Mouse (Mus musculus): Measurements from ENCODE around the gene Cd160. TPM values are rescaled to one million over a fixed set of nuclear protein-coding genes. Genes with fewer than 3 reads are reported as not detected.

Gene Cd160
- polyA plus RNA-seq, 1 experiment from 2014 or later: 0.46 TPM

DNA sequence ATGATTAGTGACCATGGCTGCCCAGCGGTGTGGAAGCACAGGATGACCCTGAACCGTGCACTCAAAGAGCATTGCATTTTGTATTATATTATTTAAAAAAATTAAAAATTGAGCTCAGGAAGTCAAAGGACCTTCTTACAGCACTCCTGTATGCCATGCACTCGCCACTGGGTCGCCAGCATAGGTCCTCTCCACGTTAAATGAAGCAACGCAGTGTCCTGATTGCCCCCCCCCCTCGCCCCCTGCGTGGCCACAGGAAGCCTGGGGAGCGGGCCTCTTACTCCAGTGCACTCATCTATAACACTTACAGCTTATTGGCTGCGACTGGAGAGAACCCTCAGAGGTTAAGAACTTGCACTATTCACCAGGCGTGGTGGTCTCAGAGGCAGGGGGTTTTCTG is 3.9 kb downstream of the Cd160 start:
- Histone ChIP-seq H3K36me3 (no peaks in the 10 kb centered on the region), H3K4me1 (no peaks in the 10 kb centered on the region), H3K27me3 (replicated peaks) (no peaks in the 10 kb centered on the region), H3K27ac (no peak overlapping the region), H3K4me2 (no peak overlapping the region), H3K9ac (no peak overlapping the region), H3K4me3 (replicated peaks) (no peak overlapping the region), H3K9me3 (no peaks in the 10 kb centered on the region)
- WGBS: 48% methylated on average over 11 of the region's 11 CpGs
- no peak for ATAC-seq (ENCODE audit: insufficient read depth, low FRiP score, low read depth)

DNA sequence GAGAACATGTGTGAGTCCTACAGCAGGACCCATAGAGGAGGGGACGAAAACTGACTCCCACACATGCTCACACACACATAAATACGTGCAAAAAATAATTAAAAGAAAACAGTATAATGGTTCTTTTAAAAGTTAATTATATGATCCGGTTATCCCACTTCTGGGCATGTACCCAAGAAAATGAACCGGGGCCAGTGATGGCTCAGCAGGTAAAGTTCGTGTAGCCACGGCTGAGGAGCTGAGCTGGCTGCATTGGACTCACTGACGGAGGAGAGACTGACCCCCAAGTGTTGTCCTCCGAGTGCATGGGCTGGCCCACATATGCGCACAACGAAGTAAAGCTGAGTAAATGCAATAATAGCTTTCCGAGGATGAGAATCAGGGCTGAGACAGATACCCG is 4.5 kb downstream of the Cd160 start:
- no peak for ATAC-seq (ENCODE audit: insufficient read depth, low FRiP score, low read depth)
- no peak overlapping the region for H3K4me3 ChIP-seq (replicated peaks)
- H3K4me2 ChIP-seq: no peak overlapping the region
- WGBS: 85% methylated on average over 12 of the region's 12 CpGs
- H3K27ac ChIP-seq: no peak overlapping the region
- no peaks in the 10 kb centered on the region for H3K4me1 ChIP-seq
- H3K9me3 ChIP-seq: no peaks in the 10 kb centered on the region
- no peaks in the 10 kb centered on the region for H3K36me3 ChIP-seq
- no peak overlapping the region for H3K9ac ChIP-seq
- no peaks in the 10 kb centered on the region for H3K27me3 ChIP-seq (replicated peaks)

GRCm38 (mm10) chr3:96823701-96824100 is 5.5 kb downstream of the Cd160 start:
- no peak for ATAC-seq (ENCODE audit: insufficient read depth, low FRiP score, low read depth)
- Histone ChIP-seq H3K27me3 (replicated peaks) (no peaks in the 10 kb centered on the region), H3K27ac (no peak overlapping the region), H3K4me1 (no peaks in the 10 kb centered on the region), H3K9me3 (no peaks in the 10 kb centered on the region), H3K36me3 (no peaks in the 10 kb centered on the region), H3K9ac (no peak overlapping the region), H3K4me3 (replicated peaks) (no peak overlapping the region), H3K4me2 (no peak overlapping the region)
- 37% methylated on average over 3 of the region's 3 CpGs for WGBS

- Histone ChIP-seq H3K27me3 (replicated peaks) (no peaks in the 10 kb centered on the region), H3K9me3 (no peaks in the 10 kb centered on the region), H3K4me3 (replicated peaks) (no peak overlapping the region), H3K36me3 (no peaks in the 10 kb centered on the region), H3K4me2 (no peak overlapping the region), H3K9ac (no peak overlapping the region), H3K27ac (no peak overlapping the region), H3K4me1 (no peaks in the 10 kb centered on the region)
- WGBS: 82% methylated on average over 4 of the region's 4 CpGs
- no peak for ATAC-seq (ENCODE audit: insufficient read depth, low FRiP score, low read depth)
These were observed 7.6 kb downstream of the Cd160 start for GRCm38 (mm10) chr3:96821581-96821980.

- Histone ChIP-seq H3K27me3 (replicated peaks) (no peaks in the 10 kb centered on the region), H3K4me2 (no peak overlapping the region), H3K9ac (no peak overlapping the region), H3K9me3 (no peaks in the 10 kb centered on the region), H3K36me3 (no peaks in the 10 kb centered on the region), H3K27ac (no peak overlapping the region), H3K4me3 (replicated peaks) (no peak overlapping the region), H3K4me1 (no peaks in the 10 kb centered on the region)
- no peak for ATAC-seq (ENCODE audit: insufficient read depth, low FRiP score, low read depth)
- WGBS: 74% methylated on average over 6 of the region's 6 CpGs
These were observed 8.8 kb downstream of the Cd160 start for GRCm38 (mm10) chr3:96820116-96820915.

DNA sequence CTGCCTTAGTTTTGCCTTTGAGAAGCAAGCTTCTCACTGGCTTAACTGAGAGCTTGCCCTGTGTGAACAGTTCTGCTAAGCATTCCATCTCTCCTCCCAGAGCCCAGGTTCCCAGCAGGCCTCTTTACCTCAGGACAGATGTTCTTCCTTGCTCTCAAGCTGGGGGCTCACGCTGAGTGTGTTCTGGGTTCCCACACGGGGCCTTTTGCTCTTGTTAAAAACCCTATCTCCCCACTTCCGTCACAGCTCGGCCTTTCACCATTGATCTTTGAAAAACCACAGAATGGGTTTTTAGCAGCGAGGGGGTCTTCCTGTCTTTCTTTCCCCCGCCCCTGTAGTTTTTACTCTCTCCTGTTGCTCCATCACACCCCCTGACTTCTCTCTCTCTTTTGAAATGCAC is 14.8 kb downstream of the Cd160 start:
- Histone ChIP-seq H3K9ac (no peak overlapping the region), H3K9me3 (no peaks in the 10 kb centered on the region), H3K27me3 (replicated peaks) (no peaks in the 10 kb centered on the region), H3K4me3 (replicated peaks) (no peak overlapping the region), H3K4me2 (no peak overlapping the region), H3K4me1 (peaks cover 6% of the 10 kb centered on the region), H3K27ac (no peak overlapping the region), H3K36me3 (no peaks in the 10 kb centered on the region)
- 47% methylated on average over 6 of the region's 6 CpGs for WGBS
- no peak for ATAC-seq (ENCODE audit: insufficient read depth, low FRiP score, low read depth)

- H3K9me3 ChIP-seq: no peaks in the 10 kb centered on the region
- peaks cover 6% of the 10 kb centered on the region for H3K4me1 ChIP-seq
- no peak overlapping the region for H3K4me3 ChIP-seq (replicated peaks)
- 44% methylated on average over 7 of the region's 7 CpGs for WGBS
- H3K4me2 ChIP-seq: peak overlapping the region; percentile 22
- H3K9ac ChIP-seq: no peak overlapping the region
- no peak overlapping the region for H3K27ac ChIP-seq
- H3K27me3 ChIP-seq (replicated peaks): no peaks in the 10 kb centered on the region
- no peaks in the 10 kb centered on the region for H3K36me3 ChIP-seq
- ATAC-seq (ENCODE audit: insufficient read depth, low FRiP score, low read depth): no peak
These were observed 15.4 kb downstream of the Cd160 start for GRCm38 (mm10) chr3:96813591-96814244.

- Histone ChIP-seq H3K4me1 (peaks cover 6% of the 10 kb centered on the region), H3K4me2 (peak overlapping the region; percentile 36), H3K27me3 (replicated peaks) (no peaks in the 10 kb centered on the region), H3K27ac (no peak overlapping the region), H3K4me3 (replicated peaks) (no peak overlapping the region), H3K9ac (no peak overlapping the region), H3K9me3 (no peaks in the 10 kb centered on the region), H3K36me3 (no peaks in the 10 kb centered on the region)
- WGBS: 13% methylated on average over 9 of the region's 9 CpGs
- ATAC-seq (ENCODE audit: insufficient read depth, low FRiP score, low read depth): no peak; the same call in 1 of the 2 replicates
These were observed 16.0 kb downstream of the Cd160 start for GRCm38 (mm10) chr3:96813106-96813505.

DNA sequence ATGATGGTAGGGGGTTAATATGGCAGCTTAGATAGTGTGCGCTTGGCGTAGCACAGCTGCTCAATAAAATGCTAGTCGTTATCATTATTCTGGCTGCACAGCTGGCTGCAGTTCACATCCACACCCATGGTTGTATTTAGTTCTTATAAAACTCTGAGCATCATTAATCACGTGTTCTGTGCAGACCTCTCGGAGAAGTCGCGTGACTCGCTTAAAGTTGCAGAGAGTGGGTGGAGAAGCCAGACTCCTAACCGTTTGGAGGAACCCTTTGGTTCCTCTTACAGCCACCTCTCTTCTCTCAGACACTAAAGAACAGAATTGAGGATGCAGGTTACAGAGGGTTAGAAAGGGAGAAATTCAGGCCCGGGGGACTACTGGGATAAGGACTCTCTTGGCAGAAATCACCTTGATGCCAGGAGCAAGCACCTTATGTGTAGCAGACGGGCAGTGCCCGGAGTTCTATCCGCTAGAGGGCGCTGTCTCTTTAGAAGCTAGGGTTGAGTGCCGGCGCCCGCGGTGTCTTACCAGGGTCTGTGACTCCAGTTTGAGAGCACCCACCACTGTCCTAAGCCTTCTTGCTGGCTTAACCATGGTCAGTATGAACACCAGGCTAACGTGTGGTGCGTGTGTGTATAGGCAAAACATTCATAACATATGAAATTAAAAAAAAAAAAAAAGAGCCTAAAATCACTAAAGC is 16.6 kb downstream of the Cd160 start:
- ATAC-seq (ENCODE audit: insufficient read depth, low FRiP score, low read depth): no peak
- WGBS: 24% methylated on average over 20 of the region's 20 CpGs
- Histone ChIP-seq H3K9me3 (no peaks in the 10 kb centered on the region), H3K4me3 (replicated peaks) (peak overlapping the region; percentile 12; the same call in 1 of the 2 replicates), H3K9ac (no peak overlapping the region), H3K36me3 (no peaks in the 10 kb centered on the region), H3K27me3 (replicated peaks) (no peaks in the 10 kb centered on the region), H3K4me2 (peak overlapping the region; percentile 36), H3K4me1 (peaks cover 6% of the 10 kb centered on the region), H3K27ac (no peak overlapping the region)

GRCm38 (mm10) chr3:96811232-96811631 is 17.9 kb downstream of the Cd160 start:
- Histone ChIP-seq H3K4me2 (no peak overlapping the region), H3K9ac (no peak overlapping the region), H3K27me3 (replicated peaks) (no peaks in the 10 kb centered on the region), H3K9me3 (no peaks in the 10 kb centered on the region), H3K4me3 (replicated peaks) (no peak overlapping the region), H3K4me1 (peaks cover 6% of the 10 kb centered on the region), H3K36me3 (no peaks in the 10 kb centered on the region), H3K27ac (no peak overlapping the region)
- ATAC-seq (ENCODE audit: insufficient read depth, low FRiP score, low read depth): no peak
- 83% methylated on average over 3 of the region's 3 CpGs for WGBS

DNA sequence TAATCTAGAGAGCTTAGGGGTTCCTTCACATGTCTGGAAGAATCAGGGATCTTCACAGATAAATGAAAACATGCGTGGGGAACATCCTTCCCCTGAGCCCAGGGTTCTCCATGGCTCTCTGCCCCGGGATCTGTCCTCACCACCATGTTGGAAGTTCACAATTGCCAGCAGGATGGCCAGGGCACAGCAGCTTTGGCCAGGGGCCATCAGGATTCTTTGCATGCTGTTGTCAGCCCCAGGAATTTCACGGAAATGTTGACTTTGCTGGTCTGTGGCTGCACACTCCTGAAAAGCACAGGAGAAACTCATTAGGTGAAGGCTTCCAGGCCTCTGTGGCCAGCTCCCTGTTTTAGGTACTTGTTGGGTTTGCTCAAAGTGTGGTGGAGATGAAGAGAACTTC is 20.5 kb downstream of the Cd160 start:
- no peak overlapping the region for H3K4me2 ChIP-seq
- H3K36me3 ChIP-seq: no peaks in the 10 kb centered on the region
- peaks cover 5% of the 10 kb centered on the region for H3K4me1 ChIP-seq
- H3K27ac ChIP-seq: no peak overlapping the region
- H3K4me3 ChIP-seq (replicated peaks): no peak overlapping the region
- no peak overlapping the region for H3K9ac ChIP-seq
- H3K9me3 ChIP-seq: no peaks in the 10 kb centered on the region
- no peaks in the 10 kb centered on the region for H3K27me3 ChIP-seq (replicated peaks)
- WGBS: 68% methylated on average over 3 of the region's 3 CpGs
- no peak for ATAC-seq (ENCODE audit: insufficient read depth, low FRiP score, low read depth)

DNA sequence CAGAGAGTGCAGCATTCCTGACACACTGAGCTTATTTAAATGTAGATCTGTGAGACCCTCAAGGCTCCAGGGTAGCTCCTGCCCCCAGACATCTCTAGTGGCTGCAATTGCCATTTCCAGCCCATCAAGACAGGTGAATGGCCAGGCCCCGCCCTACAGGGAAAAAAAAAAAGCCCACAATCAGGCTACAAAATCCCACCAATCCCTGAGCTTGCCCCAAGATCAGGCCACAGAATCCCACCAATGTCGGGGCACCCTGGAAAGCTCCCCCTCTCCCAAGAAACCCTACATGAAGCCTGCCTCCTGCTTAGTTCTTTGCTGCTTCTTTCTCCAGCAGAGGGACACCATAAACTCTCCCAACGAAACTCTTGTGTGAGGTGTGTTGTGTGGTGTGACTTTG is 21.0 kb downstream of the Cd160 start:
- WGBS: 74% methylated on average over 3 of the region's 3 CpGs
- H3K36me3 ChIP-seq: no peaks in the 10 kb centered on the region

More for the DNA sequence above, 21.0 kb downstream of the Cd160 start:
- no peak overlapping the region for H3K27ac ChIP-seq
- no peaks in the 10 kb centered on the region for H3K9me3 ChIP-seq
- no peak for ATAC-seq (ENCODE audit: insufficient read depth, low FRiP score, low read depth)
- no peaks in the 10 kb centered on the region for H3K4me1 ChIP-seq
- no peak overlapping the region for H3K9ac ChIP-seq
- H3K4me3 ChIP-seq (replicated peaks): no peak overlapping the region
- H3K4me2 ChIP-seq: no peak overlapping the region
- no peaks in the 10 kb centered on the region for H3K27me3 ChIP-seq (replicated peaks)

Data from stomach, embryonic 15.5 days (tissue).